Mouse (Mus musculus): ENCODE measurements around the gene P2ry2. TPM values are rescaled to one million over a fixed set of nuclear protein-coding genes. Genes with fewer than 3 reads are reported as not detected.

Gene P2ry2
- polyA plus RNA-seq, 1 experiment from 2014 or later = 4.9 TPM

DNA sequence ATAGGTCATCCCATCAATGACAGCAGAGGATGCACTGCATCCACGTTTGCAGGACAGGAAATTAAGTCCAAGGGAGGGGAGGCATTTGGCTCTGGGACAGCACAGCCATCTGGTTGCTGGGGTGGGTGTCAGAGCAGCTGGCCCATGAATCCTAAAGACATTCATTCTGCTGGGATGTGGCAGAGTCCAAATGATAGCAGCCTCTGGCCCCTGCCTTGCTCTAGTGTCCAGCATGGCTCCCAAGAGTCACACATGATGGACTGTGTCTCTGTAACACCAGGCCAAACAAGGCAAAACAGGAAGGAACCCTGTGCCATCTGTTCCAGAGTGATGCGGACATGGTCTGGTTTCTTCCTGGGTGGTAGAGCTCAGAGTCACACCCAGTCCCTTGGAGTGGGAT, 60.8 kb downstream of the P2ry2 start:
- peak; percentile 73 for ATAC-seq (ENCODE audit: borderline replicate concordance, extremely low read depth, low FRiP score, low TSS enrichment)
- H3K27me3 ChIP-seq = no peaks in the 10 kb centered on the region
- H3K27ac ChIP-seq = peak overlapping the region; percentile 39
- no peaks in the 10 kb centered on the region for H3K9me3 ChIP-seq
- no peak overlapping the region for H3K4me3 ChIP-seq
- H3K4me2 ChIP-seq = no peak overlapping the region
- H3K36me3 ChIP-seq = no peaks in the 10 kb centered on the region
- WGBS = 31% methylated on average over 2 of the region's 2 CpGs
- H3K9ac ChIP-seq = no peak overlapping the region
- peaks cover 33% of the 10 kb centered on the region for H3K4me1 ChIP-seq

DNA sequence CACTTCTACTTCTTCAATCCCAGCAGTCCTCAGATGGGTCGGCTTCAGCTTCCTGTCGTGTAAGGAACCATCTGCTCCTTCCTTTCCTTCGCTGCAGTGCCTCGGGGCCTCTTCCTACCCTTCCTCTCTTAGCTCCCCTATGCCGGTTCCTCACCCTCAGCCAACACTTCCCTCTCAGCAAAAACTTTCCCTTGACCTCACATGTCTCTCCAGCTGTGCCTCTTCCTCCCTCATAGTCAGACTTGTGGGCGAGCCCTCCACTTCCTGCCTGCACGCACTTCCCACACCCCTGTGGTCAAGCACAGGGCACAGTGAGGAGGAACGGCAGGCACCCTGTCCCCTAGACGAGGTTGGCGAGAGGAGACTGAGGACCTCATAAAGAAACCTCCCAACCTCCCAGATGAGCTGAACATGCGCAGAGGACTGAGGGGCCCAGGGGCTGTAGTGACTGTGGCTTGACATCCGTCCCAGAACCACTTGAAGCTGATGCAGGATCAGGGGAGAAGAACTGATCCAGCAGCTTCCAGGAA, 62.1 kb downstream of the P2ry2 start:
- 30% methylated on average over 12 of the region's 12 CpGs for WGBS
- Histone ChIP-seq H3K4me2 (no peak overlapping the region; the same call in 1 of the 2 replicates), H3K9ac (no peak overlapping the region)

DNA sequence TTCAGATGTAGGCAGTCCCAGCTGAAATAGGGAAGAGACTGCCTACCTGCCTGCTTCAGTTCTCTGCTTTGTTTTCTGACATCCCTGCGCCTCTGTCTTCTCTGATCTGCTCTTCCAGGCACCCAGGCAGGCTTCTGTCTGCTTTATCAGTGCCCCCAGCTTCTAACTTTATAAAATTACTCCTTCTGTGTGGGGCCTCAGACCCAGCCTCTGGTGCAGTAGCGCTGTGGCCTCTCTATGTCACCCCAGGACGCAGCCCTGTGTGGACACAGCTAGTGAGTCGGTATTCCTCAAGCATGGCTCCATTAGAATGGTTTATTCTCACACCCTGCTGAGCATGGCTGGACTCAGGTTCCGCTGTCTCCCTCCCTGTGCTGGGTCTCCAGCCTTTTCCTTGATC, 62.6 kb downstream of the P2ry2 start:
- H3K9ac ChIP-seq = no peak overlapping the region
- H3K4me2 ChIP-seq = no peak overlapping the region
- H3K27ac ChIP-seq = peak overlapping the region; percentile 86
- H3K4me3 ChIP-seq = no peak overlapping the region
- ATAC-seq (ENCODE audit: borderline replicate concordance, extremely low read depth, low FRiP score, low TSS enrichment) = no peak
- WGBS = 61% methylated on average over 5 of the region's 5 CpGs
- H3K36me3 ChIP-seq = no peaks in the 10 kb centered on the region
- H3K27me3 ChIP-seq = no peaks in the 10 kb centered on the region
- no peaks in the 10 kb centered on the region for H3K9me3 ChIP-seq
- peaks cover 28% of the 10 kb centered on the region for H3K4me1 ChIP-seq

More for the DNA sequence above, 62.1 kb downstream of the P2ry2 start:
- no peak overlapping the region for H3K4me3 ChIP-seq
- no peaks in the 10 kb centered on the region for H3K36me3 ChIP-seq
- H3K27ac ChIP-seq = peak overlapping the region; percentile 86
- H3K9me3 ChIP-seq = no peaks in the 10 kb centered on the region
- peaks cover 28% of the 10 kb centered on the region for H3K4me1 ChIP-seq
- peak; percentile 48 for ATAC-seq (ENCODE audit: borderline replicate concordance, extremely low read depth, low FRiP score, low TSS enrichment)
- no peaks in the 10 kb centered on the region for H3K27me3 ChIP-seq

Other genes with a start within 250 kb of the P2ry2 start
- gene Relt, start 149.4 kb downstream of the P2ry2 start, polyA plus RNA-seq (2015; fragmentation: Nextera tagmentation; extraction: Ambion mirVana) = 3.6 and 4.6 TPM in 2 replicates
- 10.8 TPM in 2 replicates for gene Arhgef17, start 80.8 kb downstream of the P2ry2 start, polyA plus RNA-seq (2015; fragmentation: Nextera tagmentation; extraction: Ambion mirVana)
- gene P2ry6, start 38.2 kb downstream of the P2ry2 start, polyA plus RNA-seq (2015; fragmentation: Nextera tagmentation; extraction: Ambion mirVana) = 9.6 and 9.9 TPM in 2 replicates
- 20.0 and 22.5 TPM in 2 replicates for gene Fchsd2, start 80.0 kb upstream of the P2ry2 start, polyA plus RNA-seq (2015; fragmentation: Nextera tagmentation; extraction: Ambion mirVana)

Measured in lung, embryonic 15.5 days (tissue).